Mouse (Mus musculus) neural tube, embryonic 15.5 days (tissue): ENCODE results near the gene Lin7c. TPM values are rescaled to one million over a fixed set of nuclear protein-coding genes. Genes with fewer than 3 reads are reported as not detected.

ENCODE experiments used
- ATAC-seq: fragments of 200-750 bp; cut with Nextera tagmentation; 2 replicates; pipeline ENCODE4 v1.8.0; 2017; ENCODE audit warnings: mild to moderate bottlenecking, moderate TSS enrichment, moderate library complexity; ENCODE audit not compliant: low FRiP score
- H3K27ac ChIP-seq: fragments of 300-500 bp; sonication (generic); replicated peaks from 2 replicates; pipeline ENCODE4 v1.5.1; 2015; ENCODE audit warnings: mild to moderate bottlenecking, inconsistent platforms
- H3K27me3 ChIP-seq: fragments of 300-500 bp; sonication (generic); replicated peaks from 2 replicates; pipeline ENCODE4 v1.6.1; 2015; ENCODE audit warnings: inconsistent platforms
- H3K36me3 ChIP-seq: fragments of 300-500 bp; sonication (generic); 2 replicates; pipeline ENCODE4 v1.6.1; 2015; ENCODE audit warnings: inconsistent platforms
- H3K4me1 ChIP-seq: fragments of 300-500 bp; sonication (generic); 2 replicates; pipeline ENCODE4 v1.6.1; 2015; ENCODE audit warnings: inconsistent platforms
- H3K4me2 ChIP-seq: fragments of 300-500 bp; sonication (generic); 2 replicates; pipeline ENCODE4 v1.6.1; 2015; ENCODE audit warnings: inconsistent platforms, mild to moderate bottlenecking, moderate library complexity
- H3K4me3 ChIP-seq: fragments of 300-500 bp; sonication (generic); replicated peaks from 2 replicates; pipeline ENCODE4 v1.5.1; 2015; ENCODE audit warnings: mild to moderate bottlenecking, inconsistent platforms
- H3K9ac ChIP-seq: fragments of 300-500 bp; sonication (generic); replicated peaks from 2 replicates; pipeline ENCODE4 v1.6.1; 2015; ENCODE audit warnings: mild to moderate bottlenecking, inconsistent platforms
- H3K9me3 ChIP-seq: fragments of 300-500 bp; sonication (generic); replicated peaks from 2 replicates; pipeline ENCODE4 v1.6.1; 2016; ENCODE audit warnings: inconsistent platforms
- WGBS: fragments of 180-500 bp; shearing (Covaris S2); methylation state at CpG from one replicate; pipeline ENCODE4 v1.1.7; 2015; ENCODE audit warnings: mixed read lengths; 5-methylcytosine and 5-hydroxymethylcytosine counted together
- polyA plus RNA-seq: library from polyadenylated mRNA; unstranded; fragments of >200 nt; fragmentation: Nextera tagmentation; extraction: Ambion mirVana; gene quantifications from 2 replicates; pipeline ENCODE4 v1.2.1, GENCODE M21; 2015

The Lin7c gene
- polyA plus RNA-seq, 1 experiment from 2014 or later = 169 TPM

- Histone ChIP-seq H3K9ac (peak within 1 kb of the TSS; percentile 89), H3K4me3 (peak within 1 kb of the TSS; percentile 84), H3K27ac (peak within 1 kb of the TSS; percentile 92), H3K9me3 (no peaks in the 10 kb centered on the region), H3K27me3 (no peaks in the 10 kb centered on the region), H3K4me2 (peak within 1 kb of the TSS; percentile 87), H3K36me3 (no peaks in the 10 kb centered on the region), H3K4me1 (peaks cover 33% of the 10 kb centered on the region)
- WGBS = under 1% methylated on average over 75 of the region's 111 CpGs
- ATAC-seq = peak; percentile 96
These were observed 27.1 kb downstream of the Lin7c start, which contains the start of gene Lgr4 for GRCm38 (mm10) chr2:109917496-109918413. Gene Lgr4 (plus strand): TSS chr2:109917647.

DNA sequence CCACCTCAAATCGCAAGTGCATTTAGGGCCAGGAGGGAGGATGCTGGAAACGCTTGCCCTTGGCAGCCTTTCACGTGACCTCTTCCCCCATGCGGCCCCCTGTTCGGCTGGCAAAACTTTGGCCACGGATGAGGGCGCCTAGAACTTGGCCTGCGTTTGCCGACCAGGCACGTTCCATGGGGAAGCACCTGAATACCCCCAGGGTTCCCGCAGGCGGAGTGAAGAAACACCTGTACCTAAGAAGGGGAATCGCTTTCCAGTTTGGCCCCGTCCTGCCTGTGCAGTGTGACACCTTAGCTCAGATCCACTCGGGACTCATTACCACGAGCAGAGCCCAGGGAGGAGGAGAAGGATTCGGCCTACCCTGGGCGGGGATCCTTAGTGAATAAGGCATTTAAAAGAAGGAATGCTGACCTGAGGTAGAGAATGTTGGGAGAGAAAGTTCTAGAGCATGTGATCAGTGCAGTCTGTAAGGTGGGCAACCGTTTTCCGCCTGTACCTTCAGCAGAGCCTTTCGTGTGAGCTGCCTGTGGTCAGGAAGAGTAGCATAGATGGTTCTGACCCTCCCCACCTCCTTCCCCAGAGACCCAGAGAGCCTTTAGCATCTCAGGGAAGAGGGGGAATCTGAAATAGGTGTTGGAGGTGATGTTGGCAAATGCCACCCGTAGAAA is 28.1 kb downstream of the Lin7c start:
- Histone ChIP-seq H3K4me2 (peak overlapping the region; percentile 87), H3K4me3 (peak overlapping the region; percentile 84), H3K27me3 (no peaks in the 10 kb centered on the region), H3K36me3 (no peaks in the 10 kb centered on the region), H3K9ac (peak overlapping the region; percentile 89), H3K27ac (peak overlapping the region; percentile 92), H3K4me1 (peaks cover 33% of the 10 kb centered on the region), H3K9me3 (no peaks in the 10 kb centered on the region)
- 0 out of 2 replicates have a peak, but pooled peaks have one; percentile 6 for ATAC-seq
- WGBS = 4% methylated on average over 22 of the region's 22 CpGs

GRCm38 (mm10) chr2:109920471-109920870 is 29.8 kb downstream of the Lin7c start:
- peaks cover 35% of the 10 kb centered on the region for H3K4me1 ChIP-seq
- no peak overlapping the region for H3K9ac ChIP-seq
- no peak for ATAC-seq
- H3K36me3 ChIP-seq = no peaks in the 10 kb centered on the region
- H3K27me3 ChIP-seq = no peaks in the 10 kb centered on the region
- 55% methylated on average over 7 of the region's 7 CpGs for WGBS
- peak overlapping the region; percentile 87 for H3K4me2 ChIP-seq
- peak overlapping the region; percentile 4 for H3K4me3 ChIP-seq
- H3K9me3 ChIP-seq = no peaks in the 10 kb centered on the region
- H3K27ac ChIP-seq = no peak overlapping the region

- Histone ChIP-seq H3K9ac (no peak overlapping the region), H3K4me1 (peaks cover 35% of the 10 kb centered on the region), H3K4me2 (peak overlapping the region; percentile 15), H3K9me3 (no peaks in the 10 kb centered on the region), H3K27me3 (no peaks in the 10 kb centered on the region), H3K36me3 (no peaks in the 10 kb centered on the region), H3K4me3 (no peak overlapping the region), H3K27ac (peak overlapping the region; percentile 56; the same call in 1 of the 2 replicates)
- 52% methylated on average over 8 of the region's 8 CpGs for WGBS
- no peak for ATAC-seq
These were observed 30.8 kb downstream of the Lin7c start for GRCm38 (mm10) chr2:109921298-109922035.

- WGBS = 72% methylated on average over 3 of the region's 3 CpGs
- ATAC-seq = no peak
These were observed 31.7 kb downstream of the Lin7c start for GRCm38 (mm10) chr2:109922306-109922705.

DNA sequence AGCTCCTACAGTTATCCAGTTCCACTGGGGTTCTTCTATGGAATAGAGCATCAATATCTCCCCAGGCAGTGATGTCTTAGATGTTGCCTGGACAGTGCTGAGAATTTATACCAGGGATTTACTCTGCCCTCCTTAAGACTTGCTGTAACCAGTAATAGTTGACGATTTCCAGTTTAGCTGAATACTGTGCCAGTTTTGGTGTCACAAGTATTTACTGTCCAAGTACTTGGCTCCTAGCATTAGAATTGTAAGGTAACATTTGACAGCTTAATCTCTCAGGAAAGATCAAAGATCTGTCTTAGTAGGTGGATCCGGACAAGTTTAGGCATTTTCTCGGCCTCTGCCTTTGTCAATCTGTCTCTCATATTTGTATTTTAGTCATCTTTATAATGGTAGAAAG is 32.4 kb downstream of the Lin7c start:
- Histone ChIP-seq H3K36me3 (no peaks in the 10 kb centered on the region), H3K9ac (no peak overlapping the region), H3K9me3 (no peaks in the 10 kb centered on the region), H3K27me3 (no peaks in the 10 kb centered on the region), H3K4me2 (no peak overlapping the region), H3K4me1 (peaks cover 35% of the 10 kb centered on the region), H3K4me3 (no peak overlapping the region), H3K27ac (no peak overlapping the region)
- WGBS = 80% methylated on average over 3 of the region's 3 CpGs
- ATAC-seq = no peak

More at GRCm38 (mm10) chr2:109922306-109922705, 31.7 kb downstream of the Lin7c start:
- Histone ChIP-seq H3K9ac (no peak overlapping the region), H3K27me3 (no peaks in the 10 kb centered on the region), H3K27ac (no peak overlapping the region), H3K4me2 (no peak overlapping the region), H3K4me1 (peaks cover 35% of the 10 kb centered on the region), H3K36me3 (no peaks in the 10 kb centered on the region), H3K9me3 (no peaks in the 10 kb centered on the region), H3K4me3 (no peak overlapping the region)

- no peaks in the 10 kb centered on the region for H3K36me3 ChIP-seq
- no peak for ATAC-seq
- H3K4me3 ChIP-seq = no peak overlapping the region
- H3K9me3 ChIP-seq = no peaks in the 10 kb centered on the region
- no peaks in the 10 kb centered on the region for H3K27me3 ChIP-seq
- H3K27ac ChIP-seq = no peak overlapping the region
- 54% methylated on average over 3 of the region's 3 CpGs for WGBS
- peaks cover 30% of the 10 kb centered on the region for H3K4me1 ChIP-seq
- H3K4me2 ChIP-seq = no peak overlapping the region
- H3K9ac ChIP-seq = no peak overlapping the region
These were observed 33.3 kb downstream of the Lin7c start for GRCm38 (mm10) chr2:109923945-109924344.

- WGBS = 91% methylated on average over 4 of the region's 4 CpGs
These were observed 36.3 kb downstream of the Lin7c start for GRCm38 (mm10) chr2:109926984-109927383.

DNA sequence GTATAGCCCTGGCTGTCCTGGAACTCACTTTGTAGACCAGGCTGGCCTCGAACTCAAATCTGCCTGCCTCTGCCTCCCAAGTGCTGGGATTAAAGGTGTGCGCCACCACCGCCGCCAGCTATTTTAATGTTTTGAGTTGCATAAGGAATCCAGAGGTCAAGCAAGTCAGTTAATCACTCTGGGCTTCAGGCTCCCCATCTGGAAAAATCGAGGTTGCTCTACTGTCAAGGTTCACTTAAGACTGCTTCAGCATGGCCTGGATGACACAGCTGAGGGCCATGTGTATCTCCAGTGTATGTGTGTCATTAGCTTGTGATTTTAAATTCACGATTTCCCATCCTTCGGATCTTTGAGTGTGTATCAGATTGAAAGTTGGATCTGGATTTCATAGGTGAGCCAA is 36.8 kb downstream of the Lin7c start:
- 87% methylated on average over 7 of the region's 7 CpGs for WGBS
- H3K36me3 ChIP-seq = no peaks in the 10 kb centered on the region
- no peaks in the 10 kb centered on the region for H3K27me3 ChIP-seq
- no peak overlapping the region for H3K4me2 ChIP-seq
- H3K4me3 ChIP-seq = no peak overlapping the region
- no peak overlapping the region for H3K27ac ChIP-seq
- no peaks in the 10 kb centered on the region for H3K9me3 ChIP-seq
- no peak for ATAC-seq
- peaks cover 16% of the 10 kb centered on the region for H3K4me1 ChIP-seq
- no peak overlapping the region for H3K9ac ChIP-seq

More at GRCm38 (mm10) chr2:109926984-109927383, 36.3 kb downstream of the Lin7c start:
- Histone ChIP-seq H3K4me2 (no peak overlapping the region), H3K4me1 (peaks cover 12% of the 10 kb centered on the region), H3K36me3 (no peaks in the 10 kb centered on the region), H3K27ac (no peak overlapping the region), H3K27me3 (no peaks in the 10 kb centered on the region), H3K9me3 (no peaks in the 10 kb centered on the region), H3K4me3 (no peak overlapping the region), H3K9ac (no peak overlapping the region)
- no peak for ATAC-seq

GRCm38 (mm10) chr2:109927876-109928275 is 37.2 kb downstream of the Lin7c start:
- Histone ChIP-seq H3K9ac (no peak overlapping the region), H3K9me3 (no peaks in the 10 kb centered on the region), H3K27ac (no peak overlapping the region), H3K36me3 (no peaks in the 10 kb centered on the region), H3K27me3 (no peaks in the 10 kb centered on the region), H3K4me1 (peaks cover 21% of the 10 kb centered on the region), H3K4me2 (no peak overlapping the region), H3K4me3 (no peak overlapping the region)
- no peak for ATAC-seq

GRCm38 (mm10) chr2:109928791-109929190 is 38.1 kb downstream of the Lin7c start:
- 69% methylated on average over 4 of the region's 4 CpGs for WGBS
- H3K27ac ChIP-seq = no peak overlapping the region
- H3K4me2 ChIP-seq = no peak overlapping the region
- H3K27me3 ChIP-seq = no peaks in the 10 kb centered on the region
- H3K36me3 ChIP-seq = no peaks in the 10 kb centered on the region
- H3K4me1 ChIP-seq = peaks cover 24% of the 10 kb centered on the region
- H3K4me3 ChIP-seq = no peak overlapping the region
- H3K9me3 ChIP-seq = no peaks in the 10 kb centered on the region
- ATAC-seq = no peak
- H3K9ac ChIP-seq = no peak overlapping the region
